ENCODE assay signal across 8 mouse cellular contexts in genomic region chr14:101654526-101654909, GRCm38 (mm10). TPM values are rescaled to one million over a fixed set of nuclear protein-coding genes. Genes with fewer than 3 reads are reported as not detected.
A peak's percentile ranks its signal among the peaks of the same experiment; 100 is the strongest.
DNase-seq lines count a peak whose midpoint lies in the region; ATAC-seq and TF ChIP-seq lines count a peak whose summit lies in the region.

No protein-coding gene starts in this region.

- peaks cover 3% of the 10 kb centered on the region; the same call in 1 of the 2 replicates for H3K4me1 ChIP-seq in heart, embryonic 12.5 days (replicated peaks)
- no peaks in the 10 kb centered on the region for H3K4me1 ChIP-seq in ES-Bruce4 (ENCODE audit: control insufficient read depth, insufficient read depth, low read length)
- peaks cover 5 to 6% of the 10 kb centered on the region in 2 experiments; a peak in 2 of 4 replicates for H3K4me1 ChIP-seq in liver, embryonic 14.5 days (replicated peaks; ENCODE audit: control insufficient read depth in 2 of 2, insufficient read depth in 2 of 2, low read length in 1 of 2)
- no peaks in the 10 kb centered on the region for H3K4me1 ChIP-seq in stomach, postnatal 0 days (replicated peaks; ENCODE audit: control insufficient read depth, insufficient read depth)

- WGBS in heart, embryonic 12.5 days, result 1% methylated on average over 10 of the region's 10 CpGs
- WGBS in liver, embryonic 14.5 days (ENCODE audit: insufficient replicate concordance), result under 1% methylated on average over 10 of the region's 10 CpGs
- 2% methylated on average over 10 of the region's 10 CpGs for WGBS in stomach, postnatal 0 days

- TF ChIP-seq POLR2A in ES-Bruce4 (IDR thresholded peaks at IDR 0.05; ENCODE audit: insufficient read depth, low read length), result no peak

- H3K9me3 ChIP-seq in heart, embryonic 12.5 days (replicated peaks), result no peaks in the 10 kb centered on the region
- no peaks in the 10 kb centered on the region for H3K9me3 ChIP-seq in ES-Bruce4 (replicated peaks; ENCODE audit: control insufficient read depth, insufficient read depth, low read length, poor library complexity, severe bottlenecking)
- no peaks in the 10 kb centered on the region for H3K9me3 ChIP-seq in liver, embryonic 14.5 days (ENCODE audit: control insufficient read depth, low read length)
- no peaks in the 10 kb centered on the region for H3K9me3 ChIP-seq in stomach, postnatal 0 days (ENCODE audit: control insufficient read depth, low read length)

- ATAC-seq in heart, embryonic 12.5 days (ENCODE audit: insufficient number of reproducible peaks, low FRiP score), result 0 out of 2 replicates have a peak, but pooled peaks have one; percentile 8
- ATAC-seq in liver, embryonic 14.5 days (ENCODE audit: insufficient read depth), result no peak
- peak; percentile 46 for ATAC-seq in stomach, postnatal 0 days (ENCODE audit: low FRiP score, low TSS enrichment)

- peak overlapping the region; percentile 89 for H3K4me3 ChIP-seq in heart, embryonic 12.5 days
- peak overlapping the region; percentile 92 for H3K4me3 ChIP-seq in ES-Bruce4 (ENCODE audit: low read depth, low read length)
- H3K4me3 ChIP-seq in liver, embryonic 14.5 days (ENCODE audit: insufficient read depth in 1 of 2, low read depth in 2 of 2, low read length in 2 of 2), result peak overlapping the region; percentile 82 to 90
- H3K4me3 ChIP-seq in stomach, postnatal 0 days (ENCODE audit: low read depth, low read length), result peak overlapping the region; percentile 96

- no peak overlapping the region for H3K27ac ChIP-seq in heart, embryonic 12.5 days (ENCODE audit: poor library complexity, severe bottlenecking)
- no peak overlapping the region for H3K27ac ChIP-seq in ES-Bruce4 (ENCODE audit: insufficient read depth, low read length)
- no peak overlapping the region for H3K27ac ChIP-seq in liver, embryonic 14.5 days
- peak overlapping the region; percentile 79 for H3K27ac ChIP-seq in stomach, postnatal 0 days (replicated peaks)

- peak overlapping the region; percentile 97 for H3K4me2 ChIP-seq in heart, embryonic 12.5 days
- H3K4me2 ChIP-seq in liver, embryonic 14.5 days (ENCODE audit: low read depth), result peak overlapping the region; percentile 91
- H3K4me2 ChIP-seq in stomach, postnatal 0 days (replicated peaks; ENCODE audit: low read depth), result peak overlapping the region; percentile 97

- peak overlapping the region; percentile 87 for H3K9ac ChIP-seq in heart, embryonic 12.5 days
- H3K9ac ChIP-seq in ES-Bruce4 (ENCODE audit: low read depth, poor library complexity, severe bottlenecking), result peak overlapping the region; percentile 75
- peak overlapping the region; percentile 82 for H3K9ac ChIP-seq in liver, embryonic 14.5 days (replicated peaks)
- H3K9ac ChIP-seq in stomach, postnatal 0 days (ENCODE audit: low read length), result peak overlapping the region; percentile 79

- TF ChIP-seq EP300 in ES-Bruce4 (IDR thresholded peaks at IDR 0.05; ENCODE audit: insufficient read depth, low read depth, low read length), result no peak
- no peak for TF ChIP-seq EP300 in liver, embryonic 14.5 days (IDR thresholded peaks at IDR 0.05; ENCODE audit: low read depth)
- no peak for TF ChIP-seq EP300 in stomach, postnatal 0 days (optimal IDR thresholded peaks at IDR 0.05)

- DNase-seq in heart, adult 18-20 months, result no peak
- DNase-seq in forelimb bud, embryonic 11.5 days (ENCODE audit: low read depth, low spot score), result peak; percentile 13
- peak in 1 of 3 experiments; percentile 14 for DNase-seq in liver, embryonic 14.5 days (ENCODE audit: low read depth in 3 of 3, low spot score in 3 of 3)
- peak; percentile 31 for DNase-seq in stomach, postnatal 0 days (ENCODE audit: low spot score)
- DNase-seq in left cerebral cortex, adult 8-10 months (ENCODE audit: low spot score in 2 of 2), result no peak
- DNase-seq in thymus, postnatal 25 days, result no peak

- TF ChIP-seq CTCF in ES-Bruce4 (IDR thresholded peaks at IDR 0.05; ENCODE audit: low read depth, low read length), result no peak
- TF ChIP-seq CTCF in liver, embryonic 14.5 days (IDR thresholded peaks at IDR 0.05; ENCODE audit: low read depth), result no peak
- no peak for TF ChIP-seq CTCF in stomach, postnatal 0 days (IDR thresholded peaks at IDR 0.05; ENCODE audit: low read depth)

- 0 out of 2 replicates have a peak, but pooled peaks cover 3% of the 10 kb centered on the region for H3K36me3 ChIP-seq in heart, embryonic 12.5 days
- no peaks in the 10 kb centered on the region for H3K36me3 ChIP-seq in ES-Bruce4 (ENCODE audit: control insufficient read depth, insufficient read depth, low read length, poor library complexity, severe bottlenecking)
- H3K36me3 ChIP-seq in liver, embryonic 14.5 days (replicated peaks; ENCODE audit: control insufficient read depth, insufficient read depth, low read depth), result no peaks in the 10 kb centered on the region
- no peaks in the 10 kb centered on the region for H3K36me3 ChIP-seq in stomach, postnatal 0 days (ENCODE audit: control insufficient read depth, insufficient read depth, low read length)

- H3K27me3 ChIP-seq in heart, embryonic 12.5 days (replicated peaks), result no peaks in the 10 kb centered on the region
- no peaks in the 10 kb centered on the region for H3K27me3 ChIP-seq in ES-Bruce4 (ENCODE audit: control insufficient read depth, insufficient read depth, low read length, poor library complexity, severe bottlenecking)
- no peaks in the 10 kb centered on the region; the same call in 1 of the 2 replicates for H3K27me3 ChIP-seq in liver, embryonic 14.5 days (ENCODE audit: control insufficient read depth, insufficient read depth, low read length)
- H3K27me3 ChIP-seq in stomach, postnatal 0 days (ENCODE audit: control insufficient read depth, insufficient read depth, low read length), result no peaks in the 10 kb centered on the region

RNA-seq across cellular contexts. Expression of gene Uchl3, which starts 0.8 kb away (rescaled TPM):
- 104 and 107 TPM in 2 replicates for polyA plus RNA-seq in heart, embryonic 12.5 days (2016; fragmentation: Nextera tagmentation; extraction: Ambion mirVana)
- total RNA-seq in heart, adult 18-20 months (2021), result 10 to 100 TPM; 40.0 to 42.4 TPM
- polyA plus RNA-seq in ES-Bruce4 (2011; ENCODE audit: insufficient read depth, insufficient read length, low read depth, missing spikeins), result 127 TPM in 2 replicates
- 19.4 and 33.9 TPM in 2 replicates for polyA plus RNA-seq in liver, embryonic 14.5 days (2012; rRNA removed)
- polyA plus RNA-seq in liver, embryonic 14.5 days (2014; fragmentation: Nextera tagmentation; extraction: Ambion mirVana), result 73.0 and 80.6 TPM in 2 replicates
- 187 and 189 TPM in 2 replicates for polyA plus RNA-seq in stomach, postnatal 0 days (2015; fragmentation: Nextera tagmentation; extraction: Ambion mirVana)
- total RNA-seq in left cerebral cortex, adult 8-10 months (2022), result 10 to 100 TPM; 36.6 to 42.0 (median 40.3) TPM

RNA-seq across cellular contexts. Expression of gene Commd6, which starts 14.0 kb away (rescaled TPM):
- polyA plus RNA-seq in heart, embryonic 12.5 days (2016; fragmentation: Nextera tagmentation; extraction: Ambion mirVana), result 78.8 and 79.2 TPM in 2 replicates
- total RNA-seq in heart, adult 18-20 months (2021), result 10 to 100 TPM; 34.6 to 35.5 TPM
- 43.3 and 45.0 TPM in 2 replicates for polyA plus RNA-seq in ES-Bruce4 (2011; ENCODE audit: insufficient read depth, insufficient read length, low read depth, missing spikeins)
- polyA plus RNA-seq in liver, embryonic 14.5 days (2012; rRNA removed), result 14.8 and 20.2 TPM in 2 replicates
- polyA plus RNA-seq in liver, embryonic 14.5 days (2014; fragmentation: Nextera tagmentation; extraction: Ambion mirVana), result 40.7 and 42.0 TPM in 2 replicates
- 112 and 113 TPM in 2 replicates for polyA plus RNA-seq in stomach, postnatal 0 days (2015; fragmentation: Nextera tagmentation; extraction: Ambion mirVana)
- total RNA-seq in left cerebral cortex, adult 8-10 months (2022), result 10 to 100 TPM; 54.0 to 59.9 (median 57.5) TPM

RNA-seq across cellular contexts. Expression of gene Tbc1d4, which starts 45.5 kb away (rescaled TPM):
- polyA plus RNA-seq in heart, embryonic 12.5 days (2016; fragmentation: Nextera tagmentation; extraction: Ambion mirVana), result 28.8 and 29.3 TPM in 2 replicates
- total RNA-seq in heart, adult 18-20 months (2021), result 100 to 1,000 TPM in 1 of 2 experiments, 10 to 100 TPM in 1; 89.3 to 105 TPM
- polyA plus RNA-seq in ES-Bruce4 (2011; ENCODE audit: insufficient read depth, insufficient read length, low read depth, missing spikeins), result 1.6 and 2.1 TPM in 2 replicates
- 0.69 and 0.85 TPM in 2 replicates for polyA plus RNA-seq in liver, embryonic 14.5 days (2012; rRNA removed)
- 1.3 and 1.9 TPM in 2 replicates for polyA plus RNA-seq in liver, embryonic 14.5 days (2014; fragmentation: Nextera tagmentation; extraction: Ambion mirVana)
- polyA plus RNA-seq in stomach, postnatal 0 days (2015; fragmentation: Nextera tagmentation; extraction: Ambion mirVana), result 3.9 and 4.4 TPM in 2 replicates
- 10 to 100 TPM; 11.3 to 13.9 (median 11.7) TPM for total RNA-seq in left cerebral cortex, adult 8-10 months (2022)

Comparison
In these comparisons a context has a peak if more than half of its experiments do, and no peak if none do; other contexts are left out.
1. DNase-seq: peak in forelimb bud, embryonic 11.5 days (single experiment) and stomach, postnatal 0 days (single experiment); none in heart, adult 18-20 months (0 of 2), left cerebral cortex, adult 8-10 months (0 of 2) and thymus, postnatal 25 days (single experiment).
2. Peak in every context shown above with its lines, with median percentiles within 50 percentile points of each other: H3K4me2 ChIP-seq, H3K4me3 ChIP-seq and H3K9ac ChIP-seq.